20 mouse cellular contexts compared by ENCODE assay signal in the genomic region with DNA sequence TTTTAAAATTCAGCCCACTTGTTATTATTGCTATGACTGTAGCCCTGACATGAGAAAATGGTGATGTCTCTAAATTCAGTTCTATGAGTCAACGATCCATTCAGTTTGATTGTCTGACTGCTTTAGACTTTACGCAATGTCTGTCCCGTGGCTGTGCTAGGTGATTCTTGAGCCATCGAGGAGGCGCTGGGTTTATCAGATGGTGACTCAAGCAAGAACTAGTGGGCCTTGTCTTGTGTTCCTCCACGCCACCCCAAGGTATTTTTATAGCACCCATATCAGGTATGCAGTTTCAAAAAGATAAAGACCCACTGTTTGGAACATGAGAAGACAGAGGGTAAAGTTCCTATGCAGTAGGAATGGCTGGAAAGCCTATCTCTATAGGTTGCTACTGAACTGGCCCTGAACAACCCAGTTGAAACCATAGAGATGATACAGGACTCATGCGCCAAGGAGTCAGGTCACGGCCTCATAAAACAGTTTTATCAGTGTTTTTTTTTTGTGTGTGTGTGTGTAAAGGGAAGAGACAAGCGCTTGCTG. TPM values are rescaled to one million over a fixed set of nuclear protein-coding genes. Genes with fewer than 3 reads are reported as not detected.
"Had no signal": no experiment of that assay in that cellular context is flagged by ENCODE, and none has a peak within 500 bp of the region (broad histone marks: within the 10 kb centered on the region; RNA-seq: fewer than 3 reads in every experiment).

No protein-coding gene starts in this region.

- H3K4me2 ChIP-seq: kidney, embryonic 15.5 days; limb, embryonic 12.5 days; liver, embryonic 13.5 days; midbrain, embryonic 13.5 days had no signal

- H3K27ac ChIP-seq: kidney, embryonic 15.5 days; limb, embryonic 12.5 days; liver, embryonic 13.5 days; midbrain, embryonic 13.5 days had no signal

- H3K27me3 ChIP-seq: kidney, embryonic 15.5 days; limb, embryonic 12.5 days; liver, embryonic 13.5 days; midbrain, embryonic 13.5 days had no signal

- DNase-seq: kidney, adult 2 months; kidney, postnatal 14 days; layer of hippocampus, adult 9-11 months; liver; liver, embryonic 13.5 days; lung, adult 18-20 months; lung, postnatal 36 days; right cerebral cortex, postnatal 25 days; thymus, adult 2 months; thymus, postnatal 25 days had no signal

- H3K4me1 ChIP-seq: kidney, embryonic 15.5 days; limb, embryonic 12.5 days; liver, embryonic 13.5 days; midbrain, embryonic 13.5 days had no signal

- H3K36me3 ChIP-seq: kidney, embryonic 15.5 days; limb, embryonic 12.5 days; liver, embryonic 13.5 days; midbrain, embryonic 13.5 days had no signal

- H3K9ac ChIP-seq: kidney, embryonic 15.5 days; limb, embryonic 12.5 days; liver, embryonic 13.5 days; midbrain, embryonic 13.5 days had no signal

- ATAC-seq: midbrain, embryonic 13.5 days had no signal

- H3K4me3 ChIP-seq: kidney, embryonic 15.5 days; limb, embryonic 12.5 days; liver, embryonic 13.5 days; midbrain, embryonic 13.5 days had no signal

- H3K9me3 ChIP-seq: kidney, embryonic 15.5 days had no signal

RNA-seq across cellular contexts. Expression of gene Serpina1e, which starts 10.9 kb away (rescaled TPM):
- total RNA-seq: left cerebral cortex, postnatal 36 days; megakaryocyte progenitor cell, adult 5-6 weeks; midbrain, postnatal 0 days had no signal
- polyA plus RNA-seq: limb, embryonic 12.5 days; midbrain, postnatal 0 days; neural tube, embryonic 14.5 days had no signal

RNA-seq across cellular contexts. Expression of gene Serpina11, which starts 20.1 kb away (rescaled TPM):
- total RNA-seq: left cerebral cortex, postnatal 36 days; megakaryocyte progenitor cell, adult 5-6 weeks; midbrain, postnatal 0 days had no signal
- polyA plus RNA-seq: kidney, embryonic 15.5 days; limb, embryonic 12.5 days; lung, embryonic 16.5 days; midbrain, embryonic 13.5 days; midbrain, postnatal 0 days; neural tube, embryonic 14.5 days; testis, adult 2 months; urinary bladder, adult 2 months had no signal

RNA-seq across cellular contexts. Expression of gene Serpina9, which starts 43.9 kb away (rescaled TPM):
- total RNA-seq: megakaryocyte progenitor cell, adult 5-6 weeks; midbrain, postnatal 0 days had no signal
- polyA plus RNA-seq: kidney, adult 2 months; kidney, embryonic 15.5 days; limb, embryonic 12.5 days; liver, embryonic 13.5 days; midbrain, embryonic 13.5 days; neural tube, embryonic 14.5 days; urinary bladder, adult 2 months had no signal
